Mouse (Mus musculus) heart, postnatal 0 days (tissue): ENCODE measurements around the gene Igsf8. TPM values are rescaled to one million over a fixed set of nuclear protein-coding genes. Genes with fewer than 3 reads are reported as not detected.
"Not testable (repeated sequence)": the region's sequence is repeated elsewhere in the genome, so short reads cannot be mapped to it uniquely, and the experiment has no call there.

Source experiments
- ATAC-seq: fragments of 200-750 bp; cut with Nextera tagmentation; 2 replicates; pipeline ENCODE4 v1.8.0; 2017; ENCODE audit warnings: low read depth, moderate number of reproducible peaks, moderate library complexity; ENCODE audit not compliant: insufficient read depth
- DNase-seq: peaks from one replicate; pipeline ENCODE4 v3.0.0-alpha.2; 2016; ENCODE audit warnings: low spot score
- H3K27ac ChIP-seq: fragments of 300-500 bp; sonication (generic); 2 replicates; pipeline ENCODE4 v1.5.1; 2014; ENCODE audit warnings: low read depth, mild to moderate bottlenecking
- H3K27me3 ChIP-seq: fragments of 300-500 bp; sonication (generic); 2 replicates; pipeline ENCODE4 v1.6.1; 2014; ENCODE audit warnings: low read length, mixed read lengths; ENCODE audit not compliant: control insufficient read depth, insufficient read depth
- H3K36me3 ChIP-seq: fragments of 300-500 bp; sonication (generic); replicated peaks from 2 replicates; pipeline ENCODE4 v1.6.1; 2014; ENCODE audit warnings: low read length, mixed read lengths; ENCODE audit not compliant: control insufficient read depth, insufficient read depth
- H3K4me1 ChIP-seq: fragments of 300-500 bp; sonication (generic); 2 replicates; pipeline ENCODE4 v1.6.1; 2014; ENCODE audit warnings: antibody characterized with exemption; ENCODE audit not compliant: control insufficient read depth, insufficient read depth
- H3K4me2 ChIP-seq: fragments of 300-500 bp; sonication (generic); 2 replicates; pipeline ENCODE4 v1.6.1; 2014; ENCODE audit warnings: low read depth, mild to moderate bottlenecking, low read length, moderate library complexity
- H3K4me3 ChIP-seq: fragments of 300-500 bp; sonication (generic); 2 replicates; pipeline ENCODE4 v1.5.1; 2014; ENCODE audit warnings: low read depth, low read length
- H3K9ac ChIP-seq: fragments of 300-500 bp; sonication (generic); replicated peaks from 2 replicates; pipeline ENCODE4 v1.6.1; 2014; ENCODE audit warnings: low read depth, low read length, mixed read lengths
- H3K9me3 ChIP-seq: fragments of 300-500 bp; sonication (generic); replicated peaks from 2 replicates; pipeline ENCODE4 v1.6.1; 2016; ENCODE audit warnings: low read length; ENCODE audit not compliant: control insufficient read depth
- CTCF ChIP-seq: IDR thresholded peaks from 2 replicates; pipeline ENCODE4 v1.5.1; 2016; ENCODE audit warnings: antibody characterized with exemption, control low read depth, low read depth
- EP300 ChIP-seq: IDR thresholded peaks from 2 replicates; pipeline ENCODE4 v1.6.1; 2016; ENCODE audit warnings: antibody characterized with exemption, low read depth
- WGBS: fragments of 180-500 bp; shearing (Covaris S2); extraction: QIAGEN DNeasy Blood & Tissue Kit; methylation state at CpG from one replicate; pipeline ENCODE4 v1.1.7; 2014; 5-methylcytosine and 5-hydroxymethylcytosine counted together
- polyA plus RNA-seq: library from polyadenylated mRNA; unstranded; fragments of >200 nt; fragmentation: Nextera tagmentation; extraction: Ambion mirVana; gene quantifications from 2 replicates; pipeline ENCODE4 v1.2.1, GENCODE M21; 2015
- total RNA-seq: library from RNA; depleted of rRNA; stranded (reverse); fragments of >200 nt; gene quantifications from 2 replicates; pipeline ENCODE4 v1.2.3, GENCODE M21; 2014; ENCODE audit warnings: low replicate concordance

Gene Igsf8
- total and polyA plus RNA-seq, 2 experiments from 2014 or later, result 11.4 to 22.1 TPM

GRCm38 (mm10) chr1:172229215-172229614 is 32.2 kb upstream of the Igsf8 start:
- Histone ChIP-seq H3K4me2 (no peak overlapping the region), H3K27ac (no peak overlapping the region), H3K36me3 (no peaks in the 10 kb centered on the region), H3K9me3 (no peaks in the 10 kb centered on the region), H3K27me3 (no peaks in the 10 kb centered on the region), H3K4me1 (peaks cover 16% of the 10 kb centered on the region), H3K4me3 (no peak overlapping the region), H3K9ac (no peak overlapping the region)
- DNase-seq (no peak), ATAC-seq (no peak)
- no peak for TF ChIP-seq EP300
- no peak for TF ChIP-seq CTCF
- 93% methylated on average over 1 of the region's 1 CpGs for WGBS

GRCm38 (mm10) chr1:172240945-172241708 is 20.3 kb upstream of the Igsf8 start:
- Histone ChIP-seq H3K27me3 (no peaks in the 10 kb centered on the region; the same call in 1 of the 2 replicates), H3K4me2 (no peak overlapping the region), H3K36me3 (no peaks in the 10 kb centered on the region), H3K27ac (peak overlapping the region; percentile 92), H3K9ac (no peak overlapping the region), H3K9me3 (no peaks in the 10 kb centered on the region), H3K4me3 (no peak overlapping the region), H3K4me1 (peaks cover 15% of the 10 kb centered on the region)
- no peak for DNase-seq
- 70% methylated on average over 6 of the region's 6 CpGs for WGBS
- no peak for ATAC-seq
- TF ChIP-seq CTCF, result no peak
- no peak for TF ChIP-seq EP300

GRCm38 (mm10) chr1:172242401-172242800 is 19.0 kb upstream of the Igsf8 start:
- Histone ChIP-seq H3K27ac (peak overlapping the region; percentile 92), H3K4me2 (no peak overlapping the region), H3K27me3 (no peaks in the 10 kb centered on the region; the same call in 1 of the 2 replicates), H3K4me1 (peaks cover 15% of the 10 kb centered on the region), H3K36me3 (no peaks in the 10 kb centered on the region), H3K9ac (no peak overlapping the region), H3K9me3 (no peaks in the 10 kb centered on the region), H3K4me3 (no peak overlapping the region)
- ATAC-seq, result peak; percentile 95
- DNase-seq, result peak; percentile 87
- TF ChIP-seq EP300 (peak; percentile 63), CTCF (no peak)
- WGBS, result 12% methylated on average over 2 of the region's 2 CpGs

GRCm38 (mm10) chr1:172243547-172244205 is 17.8 kb upstream of the Igsf8 start:
- H3K4me1 ChIP-seq, result peaks cover 15% of the 10 kb centered on the region
- 0 out of 2 replicates have a peak overlapping the region, but pooled peaks have one; percentile 14 for H3K9ac ChIP-seq
- ATAC-seq (no peak), DNase-seq (no peak)
- H3K27me3 ChIP-seq, result no peaks in the 10 kb centered on the region; the same call in 1 of the 2 replicates
- H3K36me3 ChIP-seq, result no peaks in the 10 kb centered on the region
- H3K4me3 ChIP-seq, result peak overlapping the region; percentile 5; the same call in 1 of the 2 replicates
- TF ChIP-seq CTCF (peak; percentile 58), EP300 (no peak)
- H3K9me3 ChIP-seq, result no peaks in the 10 kb centered on the region
- 28% methylated on average over 16 of the region's 16 CpGs for WGBS
- H3K27ac ChIP-seq, result peak overlapping the region; percentile 92; the same call in 1 of the 2 replicates
- peak overlapping the region; percentile 37 for H3K4me2 ChIP-seq

GRCm38 (mm10) chr1:172244645-172245044 is 16.8 kb upstream of the Igsf8 start:
- not testable (repeated sequence) for H3K36me3 ChIP-seq, H3K9me3 ChIP-seq, H3K27ac ChIP-seq, DNase-seq, H3K27me3 ChIP-seq, ATAC-seq, H3K9ac ChIP-seq, H3K4me3 ChIP-seq
- Histone ChIP-seq H3K4me1 (peaks cover 15% of the 10 kb centered on the region), H3K4me2 (peak overlapping the region; percentile 37; the same call in 1 of the 2 replicates)
- 48% methylated on average over 23 of the region's 23 CpGs for WGBS
